Mouse (Mus musculus): ENCODE measurements at regions not wholly inside any gene's neighbourhood (a gene's known extent, or its start where the extent isn't known, plus 50 kb on each side); places are given as distances from the start of the nearest gene placed in this dataset.

DNA sequence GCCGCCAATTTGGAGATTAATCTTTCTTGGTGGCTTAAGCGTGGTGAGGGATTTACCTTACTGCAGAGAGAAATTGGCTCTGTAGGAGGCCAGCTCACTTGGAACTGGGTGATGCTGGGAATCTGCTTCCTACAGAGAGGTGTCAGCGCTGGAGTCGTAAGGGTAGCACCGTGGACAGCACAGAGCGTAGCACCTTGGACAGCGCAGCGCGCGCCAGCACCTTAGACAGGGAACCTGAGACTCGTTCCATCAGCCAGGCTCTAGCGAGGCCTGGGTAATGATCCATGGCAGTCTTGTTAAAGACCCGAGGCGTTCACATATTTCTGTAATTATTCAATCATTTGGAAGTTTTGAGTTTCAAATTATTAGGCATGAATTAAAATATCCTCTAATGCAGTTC is 261.9 kb upstream of the Gjb5 start:
- Histone ChIP-seq H3K36me3 (no peaks in the 10 kb centered on the region), H3K27me3 (replicated peaks) (no peaks in the 10 kb centered on the region), H3K4me2 (no peak overlapping the region), H3K4me3 (no peak overlapping the region), H3K9me3 (no peaks in the 10 kb centered on the region), H3K4me1 (no peaks in the 10 kb centered on the region), H3K27ac (replicated peaks) (no peak overlapping the region), H3K9ac (no peak overlapping the region)
- 7% methylated on average over 14 of the region's 14 CpGs for WGBS
- no peak for ATAC-seq (ENCODE audit: extremely low read depth, insufficient number of reproducible peaks, low FRiP score, low TSS enrichment)

DNA sequence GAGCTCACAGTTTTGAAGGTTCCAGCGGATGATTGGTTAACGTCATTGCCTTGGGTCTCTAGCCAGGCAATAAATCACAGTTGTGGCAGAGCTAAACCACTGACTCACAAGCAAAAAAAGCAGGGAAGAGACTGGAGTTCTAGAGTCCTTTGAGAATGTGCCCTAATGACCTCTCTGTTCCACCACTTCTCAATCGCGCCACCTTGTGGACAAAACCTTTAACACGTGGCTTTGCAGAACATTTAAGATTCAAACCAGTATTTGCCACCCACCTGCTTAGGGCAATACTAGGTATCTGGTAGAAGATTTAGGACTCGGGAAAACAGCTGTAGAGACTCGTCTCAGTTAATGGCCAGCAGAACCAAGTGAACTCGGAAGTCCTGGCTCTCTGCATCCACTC is 254.8 kb upstream of the Gjb5 start:
- Histone ChIP-seq H3K4me3 (no peak overlapping the region), H3K9ac (no peak overlapping the region), H3K9me3 (no peaks in the 10 kb centered on the region; the same call in 1 of the 2 replicates), H3K27ac (replicated peaks) (no peak overlapping the region), H3K4me1 (no peaks in the 10 kb centered on the region), H3K27me3 (replicated peaks) (0 out of 2 replicates have a peak, but pooled peaks cover 4% of the 10 kb centered on the region), H3K36me3 (no peaks in the 10 kb centered on the region), H3K4me2 (no peak overlapping the region)
- no peak for ATAC-seq (ENCODE audit: extremely low read depth, insufficient number of reproducible peaks, low FRiP score, low TSS enrichment)
- 47% methylated on average over 8 of the region's 8 CpGs for WGBS

DNA sequence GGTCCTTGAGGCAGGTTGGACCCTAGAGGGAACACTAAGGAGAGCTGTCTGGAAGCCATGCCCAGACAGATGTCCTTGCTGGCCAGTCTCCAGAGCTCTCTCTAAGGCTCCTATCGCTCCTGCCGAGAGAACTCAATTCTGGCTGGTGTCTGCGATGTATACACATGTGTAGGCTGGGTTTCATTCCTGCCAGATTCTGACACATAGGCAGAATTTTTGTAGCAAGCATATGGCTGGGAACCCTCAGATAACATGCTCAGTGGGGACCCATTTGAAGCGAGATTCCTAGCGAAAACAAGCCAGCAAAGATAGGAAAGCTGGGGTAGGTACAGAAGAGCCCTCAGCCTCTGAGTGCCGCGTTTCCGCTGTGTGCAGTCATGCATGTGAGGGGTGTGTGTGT is 242.9 kb upstream of the Gjb5 start:
- Histone ChIP-seq H3K9me3 (no peaks in the 10 kb centered on the region), H3K27ac (replicated peaks) (no peak overlapping the region), H3K27me3 (replicated peaks) (no peaks in the 10 kb centered on the region), H3K4me3 (no peak overlapping the region), H3K4me1 (no peaks in the 10 kb centered on the region), H3K9ac (no peak overlapping the region), H3K36me3 (no peaks in the 10 kb centered on the region), H3K4me2 (no peak overlapping the region)
- WGBS = 59% methylated on average over 8 of the region's 8 CpGs
- ATAC-seq (ENCODE audit: extremely low read depth, insufficient number of reproducible peaks, low FRiP score, low TSS enrichment) = no peak

DNA sequence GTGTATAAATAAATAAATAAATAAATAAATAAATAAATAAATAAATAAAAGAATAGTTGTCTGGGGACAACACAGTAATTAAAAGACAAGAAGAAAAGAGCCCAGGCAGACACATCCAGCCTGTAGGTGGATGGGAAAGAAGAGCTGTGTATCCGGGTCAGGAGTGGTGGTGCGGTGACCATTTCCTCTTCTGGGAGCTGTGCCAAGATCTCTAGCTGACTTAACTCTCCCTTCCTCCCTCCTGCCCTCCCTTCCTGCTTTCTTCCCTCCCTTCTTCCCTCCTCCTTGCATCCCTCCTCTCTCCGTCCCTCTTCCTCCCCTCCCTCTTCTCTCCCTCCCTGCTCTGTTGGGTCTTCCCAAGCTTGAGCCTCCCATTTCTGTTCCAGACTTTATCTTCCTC is 240.6 kb upstream of the Gjb5 start:
- Histone ChIP-seq H3K9ac (no peak overlapping the region), H3K36me3 (no peaks in the 10 kb centered on the region), H3K27ac (replicated peaks) (no peak overlapping the region), H3K9me3 (no peaks in the 10 kb centered on the region), H3K4me2 (no peak overlapping the region), H3K4me3 (no peak overlapping the region), H3K27me3 (replicated peaks) (no peaks in the 10 kb centered on the region), H3K4me1 (no peaks in the 10 kb centered on the region)
- ATAC-seq (ENCODE audit: extremely low read depth, insufficient number of reproducible peaks, low FRiP score, low TSS enrichment) = no peak
- 37% methylated on average over 3 of the region's 3 CpGs for WGBS

DNA sequence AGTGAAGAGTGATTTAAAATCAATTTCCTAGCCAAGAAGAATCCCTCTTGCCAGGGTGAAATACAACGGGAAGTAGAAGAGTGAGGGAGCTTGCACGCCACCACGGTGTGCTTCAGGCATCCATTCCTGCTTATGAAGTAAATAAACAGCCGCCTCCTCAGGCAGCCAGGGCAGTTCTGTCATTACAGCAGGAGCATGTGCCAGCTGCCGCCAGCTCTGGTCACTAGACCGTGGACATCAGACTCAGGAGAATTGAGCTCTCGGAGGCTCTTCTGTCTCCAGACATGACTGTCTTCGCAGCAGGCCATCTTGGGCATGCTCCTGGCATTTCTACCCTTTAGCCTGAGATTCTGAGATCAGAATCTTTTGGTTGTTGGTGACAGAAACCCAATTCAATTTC is 236.1 kb upstream of the Gjb5 start:
- H3K9ac ChIP-seq = no peak overlapping the region

DNA sequence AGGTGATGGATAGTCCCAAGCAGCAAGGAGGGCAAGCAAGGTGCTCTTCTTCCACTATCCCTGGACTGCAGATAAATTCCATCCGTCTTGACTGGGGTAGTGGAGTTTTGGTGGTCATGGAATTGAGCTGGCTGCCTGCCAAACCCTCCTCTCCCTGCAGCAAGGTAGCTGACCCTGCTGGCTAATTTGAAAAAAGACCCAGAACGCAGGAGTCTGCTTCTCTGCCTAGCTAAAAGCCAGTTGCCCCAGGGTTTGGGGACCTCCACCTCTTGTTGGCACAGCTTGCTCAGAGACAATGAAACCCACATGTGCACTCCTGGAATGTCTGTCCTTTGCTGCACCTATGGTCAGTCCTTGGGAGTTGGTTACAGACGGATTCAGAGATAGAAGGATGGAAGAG is 233.6 kb upstream of the Gjb5 start:
- H3K36me3 ChIP-seq = no peaks in the 10 kb centered on the region
- 36% methylated on average over 3 of the region's 3 CpGs for WGBS
- no peak overlapping the region for H3K4me2 ChIP-seq
- no peaks in the 10 kb centered on the region for H3K9me3 ChIP-seq
- no peaks in the 10 kb centered on the region for H3K27me3 ChIP-seq (replicated peaks)
- ATAC-seq (ENCODE audit: extremely low read depth, insufficient number of reproducible peaks, low FRiP score, low TSS enrichment) = no peak
- H3K4me3 ChIP-seq = no peak overlapping the region
- H3K4me1 ChIP-seq = peaks cover 7% of the 10 kb centered on the region; the same call in 1 of the 2 replicates
- no peak overlapping the region for H3K9ac ChIP-seq
- H3K27ac ChIP-seq (replicated peaks) = no peak overlapping the region

More for the DNA sequence above, 236.1 kb upstream of the Gjb5 start:
- Histone ChIP-seq H3K4me3 (no peak overlapping the region), H3K4me1 (peaks cover 7% of the 10 kb centered on the region; the same call in 1 of the 2 replicates), H3K36me3 (no peaks in the 10 kb centered on the region), H3K9me3 (no peaks in the 10 kb centered on the region), H3K4me2 (no peak overlapping the region), H3K27ac (replicated peaks) (no peak overlapping the region), H3K27me3 (replicated peaks) (no peaks in the 10 kb centered on the region)
- 79% methylated on average over 8 of the region's 8 CpGs for WGBS
- no peak for ATAC-seq (ENCODE audit: extremely low read depth, insufficient number of reproducible peaks, low FRiP score, low TSS enrichment)

DNA sequence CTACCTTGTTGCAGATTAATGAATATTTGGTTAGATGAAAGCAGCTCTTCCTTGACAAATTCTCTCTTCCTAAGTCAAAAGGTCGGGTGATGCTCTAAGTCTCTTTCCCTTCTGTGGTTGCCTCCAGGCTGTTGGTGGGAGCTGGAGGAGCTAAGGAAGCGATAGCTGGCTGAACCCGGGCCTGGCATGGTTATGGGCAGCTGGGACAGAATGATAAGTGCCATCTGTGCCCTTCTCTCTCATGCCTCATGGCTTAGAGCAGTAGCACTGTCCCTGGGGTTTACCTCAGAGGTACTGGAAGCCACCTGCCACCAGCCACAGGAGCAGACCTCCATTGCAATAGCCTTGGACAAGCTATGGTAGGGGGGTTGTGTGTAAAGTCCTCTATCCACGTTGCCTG is 228.8 kb upstream of the Gjb5 start:
- Histone ChIP-seq H3K27ac (replicated peaks) (no peak overlapping the region), H3K4me2 (no peak overlapping the region), H3K9ac (no peak overlapping the region), H3K27me3 (replicated peaks) (no peaks in the 10 kb centered on the region), H3K4me1 (peaks cover 7% of the 10 kb centered on the region; the same call in 1 of the 2 replicates), H3K4me3 (no peak overlapping the region), H3K9me3 (no peaks in the 10 kb centered on the region), H3K36me3 (no peaks in the 10 kb centered on the region)
- WGBS = 61% methylated on average over 4 of the region's 4 CpGs
- ATAC-seq (ENCODE audit: extremely low read depth, insufficient number of reproducible peaks, low FRiP score, low TSS enrichment) = no peak

DNA sequence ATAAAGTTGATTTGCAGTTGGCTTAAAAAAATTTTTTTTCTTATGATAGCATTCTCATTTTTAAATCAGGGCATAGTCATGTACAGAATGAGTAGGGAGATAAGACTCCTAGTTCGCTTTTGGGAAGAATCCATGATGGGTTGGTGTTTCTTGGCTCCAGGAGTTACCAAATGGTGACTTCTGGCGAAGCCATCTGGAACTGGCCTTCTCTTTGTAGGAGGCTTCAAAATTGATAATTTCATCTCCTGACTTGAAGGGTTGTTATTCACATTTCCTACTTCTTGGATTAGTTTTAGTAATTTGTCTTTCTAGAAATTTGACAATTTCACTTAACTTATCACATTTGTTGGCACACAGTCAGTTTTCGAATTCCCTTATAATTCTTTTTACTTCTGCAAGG is 218.5 kb upstream of the Gjb5 start:
- no peak overlapping the region for H3K27ac ChIP-seq (replicated peaks)
- no peaks in the 10 kb centered on the region for H3K27me3 ChIP-seq (replicated peaks)
- no peak for ATAC-seq (ENCODE audit: extremely low read depth, insufficient number of reproducible peaks, low FRiP score, low TSS enrichment)
- H3K36me3 ChIP-seq = no peaks in the 10 kb centered on the region
- no peaks in the 10 kb centered on the region for H3K4me1 ChIP-seq
- H3K9ac ChIP-seq = no peak overlapping the region
- H3K9me3 ChIP-seq = peaks cover 5% of the 10 kb centered on the region
- H3K4me2 ChIP-seq = no peak overlapping the region
- 77% methylated on average over 3 of the region's 3 CpGs for WGBS
- H3K4me3 ChIP-seq = no peak overlapping the region

DNA sequence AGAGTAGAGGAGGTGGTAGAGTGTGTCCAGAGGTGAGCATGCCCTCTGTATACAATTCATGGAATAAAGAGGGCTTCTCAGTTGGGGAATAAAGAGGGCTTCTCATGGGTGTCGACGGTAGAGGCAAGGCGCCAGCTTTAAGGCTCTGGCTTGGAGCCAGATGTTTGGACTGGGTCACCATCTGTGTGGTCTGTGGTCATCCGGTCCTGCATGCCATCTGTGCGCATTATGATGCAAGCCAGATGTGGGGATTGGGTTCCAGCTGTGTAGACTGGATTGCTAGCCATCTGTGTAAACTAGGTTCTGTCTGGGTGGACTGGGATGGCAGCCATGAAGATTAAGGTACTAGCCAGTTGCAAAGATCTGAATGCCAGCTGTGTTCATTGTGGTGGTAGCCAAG is 204.6 kb upstream of the Gjb5 start:
- no peak overlapping the region for H3K4me2 ChIP-seq
- H3K9me3 ChIP-seq = no peaks in the 10 kb centered on the region
- H3K36me3 ChIP-seq = no peaks in the 10 kb centered on the region
- no peak overlapping the region for H3K9ac ChIP-seq
- no peak overlapping the region for H3K27ac ChIP-seq (replicated peaks)
- ATAC-seq (ENCODE audit: extremely low read depth, insufficient number of reproducible peaks, low FRiP score, low TSS enrichment) = no peak
- WGBS = 75% methylated on average over 5 of the region's 5 CpGs
- no peaks in the 10 kb centered on the region for H3K4me1 ChIP-seq
- H3K4me3 ChIP-seq = no peak overlapping the region
- H3K27me3 ChIP-seq (replicated peaks) = no peaks in the 10 kb centered on the region

DNA sequence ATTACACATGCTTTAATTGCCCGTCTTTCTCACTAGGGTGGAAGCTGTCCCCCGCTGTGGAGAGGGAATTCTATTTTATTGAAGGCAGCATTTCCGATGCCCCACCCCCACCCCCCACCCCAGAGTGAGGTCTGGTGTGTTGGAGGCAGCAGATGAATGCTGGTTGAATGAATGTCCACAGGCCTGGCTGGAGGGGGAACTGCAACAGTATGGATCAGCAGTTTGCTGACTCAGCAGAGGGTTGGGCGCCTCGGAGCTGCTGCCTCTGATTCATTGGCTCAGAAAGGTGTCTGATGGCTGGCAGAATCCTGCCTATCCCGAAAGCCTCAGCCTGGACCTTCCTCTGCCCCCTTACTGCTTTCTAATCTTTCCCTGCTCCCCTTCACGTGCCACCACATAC is 200.6 kb upstream of the Gjb5 start:
- H3K36me3 ChIP-seq = no peaks in the 10 kb centered on the region
- no peaks in the 10 kb centered on the region for H3K9me3 ChIP-seq
- no peak overlapping the region for H3K4me2 ChIP-seq
- no peak overlapping the region for H3K27ac ChIP-seq (replicated peaks)
- H3K27me3 ChIP-seq (replicated peaks) = no peaks in the 10 kb centered on the region
- H3K4me1 ChIP-seq = no peaks in the 10 kb centered on the region
- no peak overlapping the region for H3K9ac ChIP-seq
- ATAC-seq (ENCODE audit: extremely low read depth, insufficient number of reproducible peaks, low FRiP score, low TSS enrichment) = no peak
- no peak overlapping the region for H3K4me3 ChIP-seq
- 61% methylated on average over 7 of the region's 7 CpGs for WGBS

DNA sequence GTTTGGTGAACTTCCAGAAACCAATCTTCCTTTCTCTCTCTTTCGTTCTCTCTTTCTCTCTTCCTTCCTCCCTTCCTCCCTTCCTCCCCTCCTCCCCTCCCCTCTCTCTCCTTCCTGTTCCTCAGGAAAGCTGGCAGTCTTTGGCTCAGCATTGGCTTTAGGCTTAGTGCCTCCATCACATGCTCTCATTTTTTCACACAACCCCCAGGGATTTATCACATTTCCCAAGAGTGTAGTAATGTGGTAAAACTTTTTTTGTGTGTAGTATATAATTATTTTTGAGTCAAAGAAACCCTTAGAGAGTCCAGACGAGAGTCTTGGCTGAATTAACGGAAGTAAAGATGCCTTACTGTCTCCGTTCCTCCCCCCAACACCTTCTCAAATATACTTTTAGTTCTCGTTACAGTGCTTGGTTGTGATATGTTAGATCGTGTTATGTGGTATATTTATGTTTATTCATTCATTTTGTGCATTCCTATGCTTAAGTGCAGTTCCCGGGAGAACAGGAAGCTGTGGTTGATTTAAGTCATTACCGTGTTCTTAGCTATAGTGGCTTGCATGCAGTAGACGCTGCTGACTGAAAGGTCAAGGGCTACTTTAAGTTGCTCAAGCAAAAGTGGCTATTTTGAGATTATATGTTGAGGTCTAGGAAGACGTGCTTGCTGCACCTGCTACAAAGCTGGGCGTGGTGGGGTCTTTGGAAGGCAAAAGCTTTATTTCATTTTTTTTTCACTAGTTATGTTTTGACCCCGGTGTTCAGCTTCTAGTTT is 194.7 kb upstream of the Gjb5 start:
- Histone ChIP-seq H3K4me2 (no peak overlapping the region), H3K9ac (no peak overlapping the region), H3K27me3 (replicated peaks) (no peaks in the 10 kb centered on the region), H3K4me1 (0 out of 2 replicates have a peak, but pooled peaks cover 5% of the 10 kb centered on the region), H3K4me3 (no peak overlapping the region), H3K27ac (replicated peaks) (no peak overlapping the region), H3K9me3 (no peaks in the 10 kb centered on the region), H3K36me3 (no peaks in the 10 kb centered on the region)
- ATAC-seq (ENCODE audit: extremely low read depth, insufficient number of reproducible peaks, low FRiP score, low TSS enrichment) = no peak
- WGBS = 72% methylated on average over 12 of the region's 12 CpGs

DNA sequence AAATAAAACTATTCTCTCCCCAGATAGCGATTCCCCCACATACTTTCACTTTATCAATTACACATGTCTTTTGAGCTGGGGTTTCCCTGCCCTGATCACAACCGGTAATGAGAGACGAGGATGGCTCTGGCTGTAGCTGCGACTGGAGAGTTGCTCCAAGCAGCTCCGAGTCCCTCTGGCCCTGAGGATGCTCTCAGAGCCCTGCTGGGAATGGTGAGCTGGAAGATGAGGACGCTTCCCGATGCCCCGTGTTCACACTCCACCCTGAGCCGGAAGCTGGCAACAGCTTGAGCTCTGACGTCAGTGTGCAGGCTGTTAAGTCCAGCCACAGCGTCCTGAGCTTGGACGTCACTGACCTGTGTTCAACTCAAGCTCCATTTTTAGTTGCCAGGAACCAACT is 191.6 kb upstream of the Gjb5 start:
- 31% methylated on average over 12 of the region's 12 CpGs for WGBS
- H3K9me3 ChIP-seq = no peaks in the 10 kb centered on the region
- H3K36me3 ChIP-seq = no peaks in the 10 kb centered on the region
- no peak overlapping the region for H3K27ac ChIP-seq (replicated peaks)
- no peak for ATAC-seq (ENCODE audit: extremely low read depth, insufficient number of reproducible peaks, low FRiP score, low TSS enrichment)
- peak overlapping the region; percentile 49 for H3K4me2 ChIP-seq
- 0 out of 2 replicates have a peak, but pooled peaks cover 5% of the 10 kb centered on the region for H3K4me1 ChIP-seq
- no peak overlapping the region for H3K9ac ChIP-seq
- no peaks in the 10 kb centered on the region for H3K27me3 ChIP-seq (replicated peaks)
- peak overlapping the region; percentile 17 for H3K4me3 ChIP-seq

All from heart, embryonic 13.5 days (tissue).